Mouse (Mus musculus): ENCODE results near the gene 4833427G06Rik. TPM values are rescaled to one million over a fixed set of nuclear protein-coding genes. Genes with fewer than 3 reads are reported as not detected.

4833427G06Rik gene
- polyA plus RNA-seq, 1 experiment from 2014 or later: not detected

DNA sequence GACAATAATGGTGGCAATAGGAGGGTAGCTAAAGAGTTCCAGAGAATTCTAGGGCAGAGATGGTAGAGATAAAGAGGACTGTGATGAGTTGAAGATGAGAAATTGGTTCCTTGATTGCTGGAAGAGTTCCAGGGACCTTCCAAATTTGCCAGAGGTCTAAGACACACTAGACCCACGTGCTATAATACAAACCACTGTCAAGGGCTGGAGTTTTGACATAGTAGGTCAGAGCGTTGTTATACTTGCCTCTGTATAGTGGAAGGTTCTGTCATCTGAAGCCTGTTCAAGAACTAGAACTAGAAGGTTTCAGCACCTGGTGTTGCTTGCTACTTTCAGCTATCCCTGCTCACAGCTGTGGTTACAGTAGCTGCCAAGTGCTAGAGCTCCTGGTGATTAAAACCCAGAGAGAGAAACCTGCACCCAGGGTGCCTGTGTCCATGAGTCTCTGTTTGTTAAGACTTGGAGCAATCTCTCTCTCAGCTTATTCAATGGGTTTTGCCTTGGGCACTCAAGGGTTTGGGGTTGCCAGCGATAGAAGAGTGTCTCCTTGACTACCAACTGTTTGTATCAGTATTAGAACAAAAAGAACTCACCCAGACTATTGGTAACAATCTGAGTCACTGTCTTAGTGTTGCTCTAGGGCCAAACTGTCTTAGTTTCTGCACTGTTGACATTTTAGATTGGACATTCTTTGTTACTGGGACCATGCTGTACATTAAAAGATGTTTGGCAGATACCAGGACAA is 68.9 kb downstream of the 4833427G06Rik start:
- no peak overlapping the region for H3K4me3 ChIP-seq (ENCODE audit: inconsistent target)
- 90% methylated on average over 3 of the region's 3 CpGs for WGBS (ENCODE audit: missing documents)
- no peaks in the 10 kb centered on the region for H3K79me2 ChIP-seq (ENCODE audit: inconsistent target)
- H3K36me3 ChIP-seq (ENCODE audit: inconsistent target): no peaks in the 10 kb centered on the region
- no peak overlapping the region for H3K27ac ChIP-seq

DNA sequence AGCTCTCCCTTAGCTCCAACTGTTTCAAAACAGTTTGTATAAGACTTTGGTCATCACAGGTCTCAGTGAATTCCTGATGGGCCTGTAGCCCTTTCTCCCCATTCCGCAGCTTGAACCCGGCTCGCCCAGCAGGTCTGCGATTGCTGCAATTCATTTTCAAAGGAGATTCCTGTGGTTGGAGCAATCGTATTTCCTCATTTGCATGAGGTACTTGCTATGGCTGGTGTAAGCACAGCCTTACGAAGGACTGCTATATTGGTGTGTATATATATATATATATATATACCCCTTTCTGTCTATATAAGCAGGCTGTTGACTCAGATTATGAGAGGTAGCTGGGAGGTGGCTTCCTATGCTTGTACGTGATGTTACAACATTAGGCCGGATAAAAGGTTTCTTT is 69.6 kb downstream of the 4833427G06Rik start:
- Histone ChIP-seq H3K36me3 (ENCODE audit: inconsistent target) (no peaks in the 10 kb centered on the region), H3K79me2 (ENCODE audit: inconsistent target) (no peaks in the 10 kb centered on the region), H3K27ac (no peak overlapping the region), H3K4me3 (ENCODE audit: inconsistent target) (no peak overlapping the region)
- WGBS (ENCODE audit: missing documents): 50% methylated on average over 8 of the region's 8 CpGs

DNA sequence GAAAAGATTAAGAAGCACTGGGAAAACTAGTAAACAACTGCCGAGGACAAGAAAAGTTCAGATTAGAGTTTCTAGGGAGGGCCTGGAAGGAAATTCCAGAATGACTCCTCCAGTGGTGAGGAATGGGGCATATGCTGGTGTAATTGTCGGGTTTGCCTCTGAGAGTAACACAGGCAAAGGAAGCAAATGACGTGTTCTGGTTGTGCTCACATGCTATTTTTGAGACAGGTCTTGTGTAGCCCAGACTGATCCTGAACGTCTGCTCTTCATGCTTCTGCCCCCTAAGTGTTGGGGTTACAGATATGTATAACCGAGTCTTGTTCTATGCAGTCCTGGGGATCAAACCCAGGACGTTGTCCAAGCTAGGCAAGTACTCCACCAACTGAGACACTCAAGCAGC is 70.3 kb downstream of the 4833427G06Rik start:
- H3K79me2 ChIP-seq (ENCODE audit: inconsistent target): no peaks in the 10 kb centered on the region
- H3K36me3 ChIP-seq (ENCODE audit: inconsistent target): no peaks in the 10 kb centered on the region
- H3K4me3 ChIP-seq (ENCODE audit: inconsistent target): no peak overlapping the region
- H3K27ac ChIP-seq: no peak overlapping the region
- WGBS (ENCODE audit: missing documents): 90% methylated on average over 6 of the region's 6 CpGs

Other genes starting within 250 kb of the 4833427G06Rik start
- 8.4 to 15.8 TPM (median 12.2 TPM) in 3 replicates for gene Sik2, start 93.0 kb downstream of the 4833427G06Rik start, polyA plus RNA-seq (2018)
- not detected in 3 replicates for gene Btg4, start 41.2 kb downstream of the 4833427G06Rik start, polyA plus RNA-seq (2018)
- 5.6 to 10.0 TPM (median 5.9 TPM) in 3 replicates for gene Layn, start 25.0 kb downstream of the 4833427G06Rik start, polyA plus RNA-seq (2018)
- gene Gm32742, start 63.4 kb upstream of the 4833427G06Rik start, polyA plus RNA-seq (2018): not detected in 3 replicates
- 0.14 TPM in 1 of 3 replicates, not detected in the others for gene Pou2af1, start 111.6 kb upstream of the 4833427G06Rik start, polyA plus RNA-seq (2018)
- gene Colca2, start 176.5 kb upstream of the 4833427G06Rik start, polyA plus RNA-seq (2018): 0.11 TPM in 1 of 3 replicates, not detected in the others
- not detected in 3 replicates for gene 1810046K07Rik, start 226.8 kb upstream of the 4833427G06Rik start, polyA plus RNA-seq (2018)

Data from macrophage (primary cell).